Mouse (Mus musculus) limb, embryonic 12.5 days (tissue): ENCODE measurements at regions not wholly inside any gene's neighbourhood (a gene's known extent, or its start where the extent isn't known, plus 50 kb on each side); places are given as distances from the start of the nearest gene placed in this dataset.

Source experiments
- ATAC-seq: fragments of 200-750 bp; cut with Nextera tagmentation; 2 replicates; pipeline ENCODE4 v1.8.0; 2017; ENCODE audit warnings: low read depth, moderate TSS enrichment; ENCODE audit not compliant: insufficient number of reproducible peaks, insufficient read depth, low FRiP score, low TSS enrichment
- H3K27ac ChIP-seq: fragments of 300-500 bp; sonication (generic); 2 replicates; pipeline ENCODE4 v1.5.1; 2016; ENCODE audit warnings: mild to moderate bottlenecking, moderate library complexity
- H3K27me3 ChIP-seq: fragments of 300-500 bp; sonication (generic); 2 replicates; pipeline ENCODE4 v1.6.1; 2016; ENCODE audit warnings: mild to moderate bottlenecking, moderate library complexity
- H3K36me3 ChIP-seq: fragments of 300-500 bp; sonication (generic); 2 replicates; pipeline ENCODE4 v1.6.1; 2016; ENCODE audit warnings: mild to moderate bottlenecking, moderate library complexity
- H3K4me1 ChIP-seq: fragments of 300-500 bp; sonication (generic); replicated peaks from 2 replicates; pipeline ENCODE4 v1.6.1; 2016
- H3K4me2 ChIP-seq: fragments of 300-500 bp; sonication (generic); 2 replicates; pipeline ENCODE4 v1.6.1; 2016; ENCODE audit warnings: mild to moderate bottlenecking, moderate library complexity
- H3K4me3 ChIP-seq: fragments of 300-500 bp; sonication (generic); replicated peaks from 2 replicates; pipeline ENCODE4 v1.5.1; 2016; ENCODE audit warnings: mild to moderate bottlenecking
- H3K9ac ChIP-seq: fragments of 300-500 bp; sonication (generic); replicated peaks from 2 replicates; pipeline ENCODE4 v1.6.1; 2016; ENCODE audit warnings: mild to moderate bottlenecking, moderate library complexity
- H3K9me3 ChIP-seq: fragments of 300-500 bp; sonication (generic); 2 replicates; pipeline ENCODE4 v1.6.1; 2016; ENCODE audit warnings: mild to moderate bottlenecking, moderate library complexity
- WGBS: fragments of 180-500 bp; shearing (Covaris S2); methylation state at CpG from one replicate; pipeline ENCODE4 v1.1.7; 2016; 5-methylcytosine and 5-hydroxymethylcytosine counted together

DNA sequence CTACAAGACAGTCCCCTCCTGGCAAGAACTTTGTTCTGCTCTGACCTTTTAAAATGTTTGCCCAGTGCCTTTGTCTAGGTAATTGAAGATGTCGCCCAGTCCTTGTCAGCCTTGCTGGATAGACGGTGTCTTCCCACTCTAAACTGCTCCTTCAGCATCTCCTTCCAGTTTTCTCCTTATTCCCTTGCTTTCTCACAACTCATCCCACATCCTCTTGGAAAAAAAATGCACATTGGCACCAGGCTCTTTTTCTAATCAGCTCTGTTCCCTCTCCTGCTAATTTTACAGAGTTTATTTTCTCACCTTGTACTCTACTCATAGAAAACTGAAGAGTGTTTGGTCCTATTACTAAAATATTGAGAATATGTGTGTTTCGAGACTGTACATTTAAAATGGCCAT lies 466.3 kb downstream of the Lmo4 start:
- Histone ChIP-seq H3K4me3 (no peak overlapping the region), H3K9me3 (no peaks in the 10 kb centered on the region), H3K36me3 (no peaks in the 10 kb centered on the region), H3K27me3 (no peaks in the 10 kb centered on the region), H3K4me1 (peaks cover 15% of the 10 kb centered on the region), H3K27ac (no peak overlapping the region), H3K9ac (no peak overlapping the region), H3K4me2 (no peak overlapping the region)
- ATAC-seq, result no peak
- 84% methylated on average over 3 of the region's 3 CpGs for WGBS

DNA sequence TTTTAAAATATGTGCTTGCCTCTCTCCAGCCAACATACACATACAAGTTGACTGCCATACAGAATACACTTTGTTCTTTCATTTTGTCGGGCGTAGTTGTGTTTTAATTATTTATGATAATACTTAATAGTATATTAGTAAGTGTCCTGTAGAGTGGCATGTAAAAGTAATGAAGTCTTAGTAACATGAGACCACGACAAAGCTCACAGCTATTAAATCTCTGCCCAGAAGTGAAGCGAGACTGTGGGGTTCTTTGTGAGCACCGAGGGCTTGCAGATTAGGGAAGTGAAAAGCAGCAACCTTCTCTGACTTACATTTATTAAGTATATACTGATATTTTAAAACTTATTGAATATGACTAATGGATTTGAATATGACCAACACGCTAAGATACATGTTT lies 467.2 kb downstream of the Lmo4 start:
- Histone ChIP-seq H3K4me3 (no peak overlapping the region), H3K27me3 (no peaks in the 10 kb centered on the region), H3K4me1 (peaks cover 13% of the 10 kb centered on the region), H3K36me3 (no peaks in the 10 kb centered on the region), H3K9ac (no peak overlapping the region), H3K9me3 (no peaks in the 10 kb centered on the region), H3K27ac (no peak overlapping the region), H3K4me2 (no peak overlapping the region)
- ATAC-seq, result no peak
- 23% methylated on average over 6 of the region's 6 CpGs for WGBS

DNA sequence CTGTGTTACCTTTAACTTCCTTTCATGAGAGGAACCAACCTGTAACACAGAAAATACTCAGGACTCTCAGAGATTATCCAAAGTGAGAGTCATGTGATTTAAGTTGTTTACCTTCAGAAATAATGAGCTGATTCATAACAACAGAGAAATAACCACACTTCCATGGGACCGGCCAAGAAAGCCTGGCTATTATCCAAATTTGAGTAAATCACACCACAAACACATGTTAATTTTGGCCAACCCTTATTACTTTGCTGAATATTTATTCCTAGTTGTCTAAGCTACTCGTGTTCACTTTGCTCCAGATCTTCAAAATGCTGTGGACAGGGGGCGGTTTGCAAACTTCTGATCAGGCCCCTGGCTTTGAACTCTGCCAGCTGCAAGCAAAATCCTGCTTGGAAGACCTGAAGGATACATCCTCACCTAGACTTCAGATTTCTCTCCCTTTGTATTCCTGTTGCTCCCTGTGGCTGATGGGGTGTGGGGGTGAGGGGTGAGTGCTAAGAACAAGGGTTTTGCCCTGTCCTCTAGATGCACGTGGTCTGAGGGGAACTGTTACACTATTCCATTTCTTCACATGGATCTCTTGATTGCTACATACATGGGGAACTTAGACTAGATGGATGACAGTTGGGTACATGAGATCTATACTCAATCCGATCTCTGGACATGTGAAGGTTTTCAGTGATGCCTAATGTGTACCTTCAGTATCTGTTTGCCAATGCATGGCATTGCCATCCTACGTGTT lies 468.2 kb downstream of the Lmo4 start:
- H3K4me3 ChIP-seq, result no peak overlapping the region
- H3K27me3 ChIP-seq, result no peaks in the 10 kb centered on the region
- H3K36me3 ChIP-seq, result no peaks in the 10 kb centered on the region
- peaks cover 11% of the 10 kb centered on the region for H3K4me1 ChIP-seq
- no peak overlapping the region for H3K27ac ChIP-seq
- no peak for ATAC-seq
- H3K4me2 ChIP-seq, result no peak overlapping the region
- H3K9ac ChIP-seq, result no peak overlapping the region
- 77% methylated on average over 6 of the region's 6 CpGs for WGBS
- no peaks in the 10 kb centered on the region for H3K9me3 ChIP-seq

DNA sequence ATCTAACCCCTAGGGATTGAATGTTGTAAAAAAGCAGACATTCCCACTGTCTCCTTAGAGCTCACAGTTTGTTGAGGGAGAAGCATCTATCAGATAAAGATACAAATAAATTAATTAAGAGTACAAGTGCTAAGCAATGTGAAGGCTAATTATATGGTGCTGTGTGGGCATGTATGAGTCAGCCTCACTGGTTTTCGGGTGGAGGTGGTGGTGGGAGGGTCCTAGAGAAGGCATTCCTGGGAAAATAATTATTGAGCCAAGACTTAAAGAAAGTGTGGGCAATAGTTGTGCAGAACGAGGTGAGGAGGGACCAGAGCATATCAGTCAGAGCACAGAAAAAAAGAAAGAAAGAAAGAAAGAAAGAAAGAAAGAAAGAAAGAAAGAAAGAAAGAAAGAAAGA lies 470.2 kb downstream of the Lmo4 start:
- WGBS, result 79% methylated on average over 2 of the region's 2 CpGs
- Histone ChIP-seq H3K27ac (no peak overlapping the region), H3K4me2 (no peak overlapping the region), H3K36me3 (no peaks in the 10 kb centered on the region), H3K4me3 (no peak overlapping the region), H3K9ac (no peak overlapping the region), H3K27me3 (no peaks in the 10 kb centered on the region), H3K9me3 (no peaks in the 10 kb centered on the region), H3K4me1 (peaks cover 20% of the 10 kb centered on the region)
- no peak for ATAC-seq

DNA sequence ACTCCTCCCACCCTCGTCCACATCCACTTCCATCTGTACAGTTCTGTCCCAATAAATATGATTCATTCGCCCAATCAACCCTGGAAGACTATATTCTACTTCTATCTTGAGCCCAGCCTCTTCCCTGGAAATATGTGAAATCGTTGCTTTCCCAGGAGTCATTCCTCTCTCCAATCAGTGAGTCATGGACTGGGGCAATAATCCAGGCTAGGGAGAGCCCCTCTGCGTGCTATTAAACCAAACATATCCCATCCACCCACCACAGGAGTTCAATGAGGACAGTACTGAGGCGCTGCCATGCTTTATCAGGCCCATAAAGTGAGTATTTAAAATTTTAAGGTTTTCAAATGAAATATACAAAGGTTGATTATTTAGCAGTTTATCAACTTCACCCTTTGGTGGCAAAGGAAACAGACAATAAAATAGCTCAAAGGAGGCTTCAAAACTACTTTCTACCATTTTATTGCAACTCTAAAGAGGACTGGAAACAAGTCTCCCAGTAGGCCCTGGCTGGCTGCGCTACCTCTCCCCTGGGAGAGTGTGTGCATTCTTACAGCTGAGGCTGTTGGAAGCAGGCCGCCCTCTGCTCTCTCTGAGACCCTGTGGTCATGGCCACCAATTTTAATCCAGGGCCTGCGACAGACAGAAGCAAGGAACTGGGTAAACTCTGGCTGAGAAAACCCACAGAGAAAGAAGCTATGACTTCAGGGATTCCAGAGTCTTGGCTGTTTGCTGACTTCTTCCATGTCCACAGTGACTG lies 471.9 kb downstream of the Lmo4 start:
- Histone ChIP-seq H3K9ac (no peak overlapping the region), H3K4me3 (no peak overlapping the region), H3K4me1 (peaks cover 20% of the 10 kb centered on the region), H3K4me2 (no peak overlapping the region), H3K27ac (no peak overlapping the region), H3K36me3 (no peaks in the 10 kb centered on the region), H3K27me3 (no peaks in the 10 kb centered on the region), H3K9me3 (no peaks in the 10 kb centered on the region)
- WGBS, result 68% methylated on average over 8 of the region's 8 CpGs
- no peak for ATAC-seq

DNA sequence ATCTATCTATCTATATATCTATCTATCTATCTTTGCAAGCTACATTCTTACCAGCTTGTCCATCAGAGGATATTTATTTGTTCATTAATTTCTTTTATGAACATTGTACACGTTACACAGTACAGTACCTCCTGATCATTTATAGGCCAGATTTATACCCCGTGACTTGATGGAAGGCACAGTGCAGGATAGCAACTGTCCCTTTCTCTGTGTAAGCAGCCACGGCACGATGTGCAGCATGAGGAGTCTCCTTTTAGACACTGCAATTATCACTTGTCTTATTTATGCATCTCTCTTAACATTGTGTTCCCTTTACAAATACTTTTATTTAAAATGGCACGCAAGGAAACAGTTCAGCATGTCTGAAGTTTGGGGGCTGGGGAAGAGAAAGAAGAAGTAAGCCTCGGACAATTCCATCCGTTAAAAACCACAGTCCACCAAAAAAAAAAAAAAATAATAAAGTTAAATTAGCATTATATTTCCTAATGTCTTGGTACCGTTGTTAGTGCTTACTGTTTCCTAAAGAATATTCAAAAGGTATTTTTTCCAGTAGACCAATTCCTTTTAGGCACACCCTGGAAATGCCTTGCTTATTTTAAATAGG lies 475.4 kb downstream of the Lmo4 start:
- H3K9ac ChIP-seq, result no peak overlapping the region
- H3K27ac ChIP-seq, result no peak overlapping the region
- no peaks in the 10 kb centered on the region for H3K27me3 ChIP-seq
- 84% methylated on average over 8 of the region's 8 CpGs for WGBS
- H3K9me3 ChIP-seq, result no peaks in the 10 kb centered on the region
- H3K4me1 ChIP-seq, result peaks cover 15% of the 10 kb centered on the region
- H3K4me3 ChIP-seq, result no peak overlapping the region
- H3K36me3 ChIP-seq, result no peaks in the 10 kb centered on the region
- no peak overlapping the region for H3K4me2 ChIP-seq
- no peak for ATAC-seq

DNA sequence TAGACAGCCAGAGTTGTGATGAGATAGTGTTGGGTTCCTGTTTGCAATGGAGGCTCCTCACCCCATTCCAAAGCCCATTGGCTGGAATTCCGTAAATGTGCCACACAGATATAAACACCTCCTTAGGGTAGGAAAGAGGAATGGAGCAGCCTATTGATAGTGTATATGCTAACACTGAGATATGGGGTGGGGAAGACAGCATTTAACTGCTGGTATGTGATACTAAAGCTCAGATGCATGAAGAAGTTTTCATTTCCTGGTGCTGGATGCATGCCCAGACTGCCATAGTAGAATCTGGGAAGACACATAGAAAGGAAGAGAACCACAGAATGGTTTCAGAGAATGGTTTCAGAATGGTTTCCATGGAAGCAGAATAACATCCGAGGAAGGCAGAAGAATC lies 482.4 kb downstream of the Lmo4 start:
- ATAC-seq, result no peak
- H3K9me3 ChIP-seq, result no peaks in the 10 kb centered on the region
- no peak overlapping the region for H3K4me3 ChIP-seq
- H3K9ac ChIP-seq, result no peak overlapping the region
- no peaks in the 10 kb centered on the region for H3K36me3 ChIP-seq
- 0 out of 2 replicates have a peak, but pooled peaks cover 6% of the 10 kb centered on the region for H3K4me1 ChIP-seq
- no peak overlapping the region for H3K27ac ChIP-seq
- H3K4me2 ChIP-seq, result no peak overlapping the region
- H3K27me3 ChIP-seq, result no peaks in the 10 kb centered on the region
- whole genome bisulfite sequencing, result 74% methylated on average over 2 of the region's 2 CpGs

DNA sequence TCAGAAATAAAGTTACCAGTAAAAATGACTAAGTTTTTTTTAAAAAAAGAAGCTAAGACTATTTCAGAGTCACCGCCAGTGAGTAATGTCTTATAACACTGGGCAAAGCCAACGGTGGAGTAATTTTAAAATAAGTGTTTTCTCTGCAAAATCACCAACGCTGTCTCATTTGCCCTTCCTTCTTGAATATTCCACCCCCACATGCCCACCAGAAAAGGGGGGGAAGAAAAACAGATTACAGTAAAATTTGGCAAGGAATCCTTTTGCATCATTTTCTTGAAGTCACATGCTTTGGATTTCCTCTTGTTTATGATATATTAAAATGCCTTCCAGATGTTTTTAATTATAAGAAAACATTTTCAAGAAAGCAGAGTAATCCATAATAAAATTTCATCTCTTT lies 482.9 kb downstream of the Lmo4 start:
- H3K4me3 ChIP-seq, result no peak overlapping the region
- no peak overlapping the region for H3K27ac ChIP-seq
- 0 out of 2 replicates have a peak, but pooled peaks cover 6% of the 10 kb centered on the region for H3K4me1 ChIP-seq
- no peak for ATAC-seq
- no peaks in the 10 kb centered on the region for H3K9me3 ChIP-seq
- H3K27me3 ChIP-seq, result no peaks in the 10 kb centered on the region
- WGBS, result 85% methylated on average over 3 of the region's 3 CpGs
- no peaks in the 10 kb centered on the region for H3K36me3 ChIP-seq
- H3K9ac ChIP-seq, result no peak overlapping the region
- no peak overlapping the region for H3K4me2 ChIP-seq

DNA sequence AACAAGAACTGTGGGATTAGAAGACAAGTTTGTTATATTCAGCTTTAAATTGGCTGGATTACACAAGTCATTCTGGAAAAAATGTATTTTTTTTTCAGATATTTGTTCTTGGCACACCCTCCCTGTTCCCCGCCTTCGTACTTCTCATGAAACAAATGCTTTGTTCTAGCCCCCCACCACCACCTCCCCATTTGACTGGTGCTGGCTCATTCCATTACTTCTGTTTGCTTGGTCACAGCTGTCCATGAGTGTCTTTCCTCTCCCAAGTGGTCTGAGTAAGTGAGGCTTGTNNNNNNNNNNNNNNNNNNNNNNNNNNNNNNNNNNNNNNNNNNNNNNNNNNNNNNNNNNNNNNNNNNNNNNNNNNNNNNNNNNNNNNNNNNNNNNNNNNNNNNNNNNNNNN lies 491.8 kb downstream of the Lmo4 start:
- Histone ChIP-seq H3K36me3 (no peaks in the 10 kb centered on the region), H3K4me2 (no peak overlapping the region), H3K9me3 (peaks cover 10% of the 10 kb centered on the region), H3K27me3 (no peaks in the 10 kb centered on the region), H3K4me3 (no peak overlapping the region), H3K9ac (no peak overlapping the region), H3K27ac (no peak overlapping the region), H3K4me1 (no peaks in the 10 kb centered on the region)
- WGBS, result 86% methylated on average over 2 of the region's 2 CpGs
- ATAC-seq, result no peak

DNA sequence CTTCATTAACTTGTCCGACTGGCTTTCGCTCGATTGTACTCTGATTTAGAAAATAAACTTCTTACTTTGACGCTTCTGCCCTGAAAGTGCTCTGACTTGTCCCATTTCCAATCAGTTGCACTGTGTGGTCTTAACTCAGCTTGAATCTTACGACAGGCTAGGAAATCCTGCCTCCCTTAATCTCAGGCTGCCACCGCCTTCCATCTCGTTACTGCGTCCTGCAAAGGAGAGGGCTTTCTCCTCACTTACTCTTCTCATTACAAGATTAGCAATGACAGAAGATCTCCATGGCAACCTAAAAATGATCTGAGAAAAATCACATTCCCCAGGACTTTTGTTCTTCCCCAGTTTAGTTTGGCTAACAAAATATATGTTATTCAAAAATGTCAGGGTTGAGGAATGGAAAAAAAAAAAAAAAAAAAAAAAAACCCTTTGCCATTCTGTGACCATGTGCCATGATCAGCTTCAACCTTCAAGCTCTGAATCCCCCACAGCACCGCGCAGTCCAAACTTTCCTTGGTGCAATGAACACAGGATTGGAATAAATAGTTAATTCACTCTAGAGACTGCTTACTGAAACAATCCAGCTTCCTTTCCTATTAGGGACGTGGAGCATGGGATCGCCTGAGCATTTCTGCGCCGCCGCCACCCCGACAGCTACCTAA lies 494.1 kb downstream of the Lmo4 start:
- no peak overlapping the region for H3K9ac ChIP-seq
- no peaks in the 10 kb centered on the region for H3K27me3 ChIP-seq
- WGBS, result 70% methylated on average over 16 of the region's 16 CpGs
- no peak overlapping the region for H3K4me2 ChIP-seq
- peaks cover 10% of the 10 kb centered on the region for H3K9me3 ChIP-seq
- ATAC-seq, result no peak
- no peak overlapping the region for H3K4me3 ChIP-seq
- H3K4me1 ChIP-seq, result no peaks in the 10 kb centered on the region
- H3K27ac ChIP-seq, result no peak overlapping the region
- no peaks in the 10 kb centered on the region for H3K36me3 ChIP-seq

DNA sequence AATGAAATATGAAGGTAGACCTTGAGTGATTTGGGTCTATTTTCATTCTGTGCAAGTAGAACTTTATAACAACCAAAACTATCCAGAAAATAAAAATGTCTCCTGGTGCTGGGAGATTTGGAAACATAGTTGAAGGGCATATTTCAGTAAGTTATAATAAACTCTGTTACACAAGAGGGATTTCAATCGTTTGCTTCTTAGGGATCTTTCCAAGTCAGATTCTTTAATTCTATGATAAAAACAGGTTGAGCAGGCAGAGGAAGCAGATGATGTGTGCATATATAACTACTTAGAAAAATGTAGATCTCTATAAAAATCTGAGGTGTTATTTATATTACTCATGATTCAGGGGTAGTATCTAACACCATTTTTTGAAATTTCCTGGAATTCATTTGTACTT lies 498.3 kb downstream of the Lmo4 start:
- 93% methylated on average over 1 of the region's 1 CpGs for WGBS
- H3K4me2 ChIP-seq, result no peak overlapping the region
- no peak for ATAC-seq

More for the DNA sequence above, 498.3 kb downstream of the Lmo4 start:
- no peak overlapping the region for H3K9ac ChIP-seq
- no peaks in the 10 kb centered on the region for H3K36me3 ChIP-seq
- no peaks in the 10 kb centered on the region for H3K27me3 ChIP-seq
- no peak overlapping the region for H3K27ac ChIP-seq
- H3K4me3 ChIP-seq, result no peak overlapping the region
- no peaks in the 10 kb centered on the region for H3K9me3 ChIP-seq
- H3K4me1 ChIP-seq, result no peaks in the 10 kb centered on the region
